Mouse (Mus musculus): ENCODE data around the gene Inka2. TPM values are rescaled to one million over a fixed set of nuclear protein-coding genes. Genes with fewer than 3 reads are reported as not detected.

Inka2 gene
- 15.0 and 15.9 TPM in 2 replicates for polyA plus RNA-seq (2012; rRNA removed)

- H3K27me3 ChIP-seq (ENCODE audit: control insufficient read depth, insufficient read depth, low read length): no peaks in the 10 kb centered on the region
- TF ChIP-seq POLR2A (IDR thresholded peaks at IDR 0.05; ENCODE audit: borderline replicate concordance, insufficient read depth, low read length): peak; percentile 87; the same call in 1 of the 2 replicates
- no peak for TF ChIP-seq CTCF (IDR thresholded peaks at IDR 0.05; ENCODE audit: borderline replicate concordance, insufficient read depth, low read depth, low read length)
- H3K4me1 ChIP-seq (ENCODE audit: control insufficient read depth, insufficient read depth, low read length): peaks cover 10% of the 10 kb centered on the region
- DNase-seq: peak; percentile 88 to 91
- 9% methylated on average over 41 of the region's 43 CpGs for WGBS
- H3K4me3 ChIP-seq (replicated peaks; ENCODE audit: insufficient read depth, low read depth, low read length): peak within 1 kb of the TSS; percentile 86
- H3K27ac ChIP-seq (ENCODE audit: insufficient read depth, low read length): peak within 1 kb of the TSS; percentile 93
Measured at GRCm38 (mm10) chr3:105704031-105705008, at the start of gene Inka2. Inka2 (plus strand) TSS chr3:105704599.

GRCm38 (mm10) chr3:105655031-105655585, 49.3 kb upstream of the Inka2 start:
- Histone ChIP-seq H3K4me3 (replicated peaks; ENCODE audit: insufficient read depth, low read depth, low read length) (no peak overlapping the region), H3K4me1 (ENCODE audit: control insufficient read depth, insufficient read depth, low read length) (peaks cover 10% of the 10 kb centered on the region), H3K27me3 (ENCODE audit: control insufficient read depth, insufficient read depth, low read length) (no peaks in the 10 kb centered on the region), H3K27ac (ENCODE audit: insufficient read depth, low read length) (no peak overlapping the region)
- TF ChIP-seq POLR2A (IDR thresholded peaks at IDR 0.05; ENCODE audit: borderline replicate concordance, insufficient read depth, low read length) (no peak), CTCF (IDR thresholded peaks at IDR 0.05; ENCODE audit: borderline replicate concordance, insufficient read depth, low read depth, low read length) (no peak)
- WGBS: 96% methylated on average over 11 of the region's 11 CpGs
- DNase-seq: no peak

- Histone ChIP-seq H3K4me3 (replicated peaks; ENCODE audit: insufficient read depth, low read depth, low read length) (no peak overlapping the region), H3K27ac (ENCODE audit: insufficient read depth, low read length) (no peak overlapping the region), H3K27me3 (ENCODE audit: control insufficient read depth, insufficient read depth, low read length) (no peaks in the 10 kb centered on the region), H3K4me1 (ENCODE audit: control insufficient read depth, insufficient read depth, low read length) (0 out of 2 replicates have a peak, but pooled peaks cover 2% of the 10 kb centered on the region)
- no peak for DNase-seq
- TF ChIP-seq POLR2A (IDR thresholded peaks at IDR 0.05; ENCODE audit: borderline replicate concordance, insufficient read depth, low read length) (no peak), CTCF (IDR thresholded peaks at IDR 0.05; ENCODE audit: borderline replicate concordance, insufficient read depth, low read depth, low read length) (no peak)
- 76% methylated on average over 2 of the region's 2 CpGs for WGBS
Measured at GRCm38 (mm10) chr3:105660530-105660929, 43.9 kb upstream of the Inka2 start.

- TF ChIP-seq POLR2A (IDR thresholded peaks at IDR 0.05; ENCODE audit: borderline replicate concordance, insufficient read depth, low read length) (no peak), CTCF (IDR thresholded peaks at IDR 0.05; ENCODE audit: borderline replicate concordance, insufficient read depth, low read depth, low read length) (no peak)
- Histone ChIP-seq H3K4me1 (ENCODE audit: control insufficient read depth, insufficient read depth, low read length) (0 out of 2 replicates have a peak, but pooled peaks cover 2% of the 10 kb centered on the region), H3K27ac (ENCODE audit: insufficient read depth, low read length) (no peak overlapping the region), H3K27me3 (ENCODE audit: control insufficient read depth, insufficient read depth, low read length) (no peaks in the 10 kb centered on the region), H3K4me3 (replicated peaks; ENCODE audit: insufficient read depth, low read depth, low read length) (no peak overlapping the region)
- WGBS: 79% methylated on average over 8 of the region's 8 CpGs
- no peak for DNase-seq
Measured at GRCm38 (mm10) chr3:105663043-105663442, 41.4 kb upstream of the Inka2 start.

GRCm38 (mm10) chr3:105665105-105665765, 39.2 kb upstream of the Inka2 start:
- Histone ChIP-seq H3K27ac (ENCODE audit: insufficient read depth, low read length) (no peak overlapping the region), H3K4me1 (ENCODE audit: control insufficient read depth, insufficient read depth, low read length) (peaks cover 2% of the 10 kb centered on the region; the same call in 1 of the 2 replicates), H3K27me3 (ENCODE audit: control insufficient read depth, insufficient read depth, low read length) (no peaks in the 10 kb centered on the region), H3K4me3 (replicated peaks; ENCODE audit: insufficient read depth, low read depth, low read length) (no peak overlapping the region)
- DNase-seq: no peak
- 79% methylated on average over 9 of the region's 9 CpGs for WGBS
- no peak for TF ChIP-seq POLR2A (IDR thresholded peaks at IDR 0.05; ENCODE audit: borderline replicate concordance, insufficient read depth, low read length)

GRCm38 (mm10) chr3:105666996-105667523, 37.3 kb upstream of the Inka2 start:
- DNase-seq: no peak
- TF ChIP-seq POLR2A (IDR thresholded peaks at IDR 0.05; ENCODE audit: borderline replicate concordance, insufficient read depth, low read length): no peak
- TF ChIP-seq CTCF (IDR thresholded peaks at IDR 0.05; ENCODE audit: borderline replicate concordance, insufficient read depth, low read depth, low read length): no peak
- no peak overlapping the region for H3K27ac ChIP-seq (ENCODE audit: insufficient read depth, low read length)
- 78% methylated on average over 4 of the region's 4 CpGs for WGBS
- H3K4me1 ChIP-seq (ENCODE audit: control insufficient read depth, insufficient read depth, low read length): no peaks in the 10 kb centered on the region; the same call in 1 of the 2 replicates
- no peak overlapping the region for H3K4me3 ChIP-seq (replicated peaks; ENCODE audit: insufficient read depth, low read depth, low read length)
- H3K27me3 ChIP-seq (ENCODE audit: control insufficient read depth, insufficient read depth, low read length): no peaks in the 10 kb centered on the region

GRCm38 (mm10) chr3:105668161-105668560, 36.2 kb upstream of the Inka2 start:
- DNase-seq: no peak
- TF ChIP-seq POLR2A (IDR thresholded peaks at IDR 0.05; ENCODE audit: borderline replicate concordance, insufficient read depth, low read length) (no peak), CTCF (IDR thresholded peaks at IDR 0.05; ENCODE audit: borderline replicate concordance, insufficient read depth, low read depth, low read length) (no peak)
- no peak overlapping the region for H3K4me3 ChIP-seq (replicated peaks; ENCODE audit: insufficient read depth, low read depth, low read length)
- WGBS: 74% methylated on average over 9 of the region's 9 CpGs
- H3K27me3 ChIP-seq (ENCODE audit: control insufficient read depth, insufficient read depth, low read length): no peaks in the 10 kb centered on the region
- no peaks in the 10 kb centered on the region; the same call in 1 of the 2 replicates for H3K4me1 ChIP-seq (ENCODE audit: control insufficient read depth, insufficient read depth, low read length)
- H3K27ac ChIP-seq (ENCODE audit: insufficient read depth, low read length): no peak overlapping the region
